Mouse (Mus musculus): ENCODE measurements around the gene St8sia1.

GRCm38 (mm10) chr6:142780574-142781033 is 183.6 kb downstream of the St8sia1 start:
- TF ChIP-seq POLR2A (IDR thresholded peaks at IDR 0.05; ENCODE audit: control insufficient read depth, low read depth, low read length) (no peak), CTCF (IDR thresholded peaks at IDR 0.05; ENCODE audit: control insufficient read depth, insufficient read depth, insufficient replicate concordance, low read depth, low read length) (no peak)
